In the genomic region with DNA sequence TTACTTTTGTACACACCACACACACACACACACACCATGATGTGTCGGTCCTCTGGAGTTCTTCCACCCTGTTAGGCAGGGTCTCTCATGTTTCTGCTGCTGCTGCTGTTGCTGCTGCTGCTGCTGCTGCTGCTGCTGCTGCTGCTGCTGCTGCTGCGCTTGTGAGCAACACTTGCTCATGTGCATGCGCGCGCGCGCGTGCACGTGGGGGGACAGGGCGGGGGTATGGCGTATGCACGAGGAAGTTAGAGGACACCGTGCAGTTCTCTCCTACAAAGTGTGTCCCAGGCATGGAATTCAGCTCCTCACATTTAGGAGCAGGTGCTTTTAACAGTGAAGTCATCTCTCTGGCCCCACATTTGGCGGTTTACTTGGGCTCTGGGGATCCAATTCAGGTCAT, we compare ENCODE assay signal across 27 mouse cellular contexts. TPM values are rescaled to one million over a fixed set of nuclear protein-coding genes. Genes with fewer than 3 reads are reported as not detected.
DNase-seq lines count a peak whose midpoint lies in the region; ATAC-seq lines count a peak whose summit lies in the region.
"Had no signal": no experiment of that assay in that cellular context is flagged by ENCODE, and none has a peak within 500 bp of the region (broad histone marks: within the 10 kb centered on the region; RNA-seq: fewer than 3 reads in every experiment).

No protein-coding gene starts in this region.

- no peak overlapping the region for H3K4me3 ChIP-seq in heart, embryonic 10.5 days
- no peak overlapping the region for H3K4me3 ChIP-seq in heart, embryonic 11.5 days (ENCODE audit: low read depth, low read length)
- no peak overlapping the region for H3K4me3 ChIP-seq in heart, embryonic 15.5 days
- no peak overlapping the region for H3K4me3 ChIP-seq in midbrain, embryonic 16.5 days (ENCODE audit: low read depth, low read length)
- H3K4me3 ChIP-seq in midbrain, embryonic 10.5 days, result no peak overlapping the region
- no peak overlapping the region for H3K4me3 ChIP-seq in forebrain, embryonic 15.5 days
- H3K4me3 ChIP-seq: forebrain, embryonic 10.5 days; hindbrain, embryonic 13.5 days; intestine, embryonic 15.5 days; kidney, embryonic 15.5 days had no signal

- 82% methylated on average over 14 of the region's 14 CpGs for WGBS in heart, embryonic 10.5 days
- 79% methylated on average over 14 of the region's 14 CpGs for WGBS in heart, embryonic 11.5 days (ENCODE audit: insufficient replicate concordance)
- 76% methylated on average over 14 of the region's 14 CpGs for WGBS in heart, embryonic 15.5 days
- 84% methylated on average over 14 of the region's 14 CpGs for WGBS in midbrain, embryonic 16.5 days
- WGBS in midbrain, embryonic 10.5 days, result 91% methylated on average over 14 of the region's 14 CpGs
- 82% methylated on average over 14 of the region's 14 CpGs for WGBS in forebrain, embryonic 15.5 days

- no peak overlapping the region for H3K9ac ChIP-seq in heart, embryonic 11.5 days (ENCODE audit: low read depth, low read length)
- H3K9ac ChIP-seq in heart, embryonic 15.5 days, result no peak overlapping the region
- no peak overlapping the region for H3K9ac ChIP-seq in midbrain, embryonic 16.5 days (ENCODE audit: low read depth, low read length)
- H3K9ac ChIP-seq in forebrain, embryonic 15.5 days (replicated peaks), result no peak overlapping the region
- H3K9ac ChIP-seq: hindbrain, embryonic 13.5 days; intestine, embryonic 15.5 days; kidney, embryonic 15.5 days had no signal

- H3K9me3 ChIP-seq in heart, embryonic 10.5 days, result no peaks in the 10 kb centered on the region
- H3K9me3 ChIP-seq in heart, embryonic 11.5 days (replicated peaks; ENCODE audit: control insufficient read depth, low read length), result no peaks in the 10 kb centered on the region
- H3K9me3 ChIP-seq in heart, embryonic 15.5 days (replicated peaks), result no peaks in the 10 kb centered on the region
- no peaks in the 10 kb centered on the region for H3K9me3 ChIP-seq in midbrain, embryonic 16.5 days (replicated peaks; ENCODE audit: control insufficient read depth, low read length, poor library complexity, severe bottlenecking)
- H3K9me3 ChIP-seq in midbrain, embryonic 10.5 days (replicated peaks), result no peaks in the 10 kb centered on the region
- H3K9me3 ChIP-seq in forebrain, embryonic 15.5 days, result no peaks in the 10 kb centered on the region
- H3K9me3 ChIP-seq: forebrain, embryonic 10.5 days; hindbrain, embryonic 13.5 days; intestine, embryonic 15.5 days; kidney, embryonic 15.5 days had no signal

- no peaks in the 10 kb centered on the region for H3K36me3 ChIP-seq in heart, embryonic 10.5 days
- H3K36me3 ChIP-seq in heart, embryonic 11.5 days (ENCODE audit: control insufficient read depth, insufficient read depth, low read length), result no peaks in the 10 kb centered on the region
- H3K36me3 ChIP-seq in heart, embryonic 15.5 days, result no peaks in the 10 kb centered on the region
- no peaks in the 10 kb centered on the region for H3K36me3 ChIP-seq in midbrain, embryonic 16.5 days (ENCODE audit: control insufficient read depth, insufficient read depth, low read length)
- H3K36me3 ChIP-seq in midbrain, embryonic 10.5 days, result no peaks in the 10 kb centered on the region
- no peaks in the 10 kb centered on the region for H3K36me3 ChIP-seq in forebrain, embryonic 15.5 days
- H3K36me3 ChIP-seq: forebrain, embryonic 10.5 days; hindbrain, embryonic 13.5 days; intestine, embryonic 15.5 days; kidney, embryonic 15.5 days had no signal

- peak overlapping the region; percentile 90 for H3K27ac ChIP-seq in heart, embryonic 10.5 days
- H3K27ac ChIP-seq in heart, embryonic 11.5 days (ENCODE audit: low read depth, low read length), result no peak overlapping the region
- peak overlapping the region; percentile 75 for H3K27ac ChIP-seq in heart, embryonic 15.5 days
- H3K27ac ChIP-seq in midbrain, embryonic 16.5 days (ENCODE audit: low read length), result no peak overlapping the region
- H3K27ac ChIP-seq in midbrain, embryonic 10.5 days (replicated peaks), result no peak overlapping the region
- H3K27ac ChIP-seq in forebrain, embryonic 15.5 days (replicated peaks), result no peak overlapping the region
- H3K27ac ChIP-seq: forebrain, embryonic 10.5 days; hindbrain, embryonic 13.5 days; intestine, embryonic 15.5 days; kidney, embryonic 15.5 days had no signal

- no peaks in the 10 kb centered on the region for H3K27me3 ChIP-seq in heart, embryonic 10.5 days (ENCODE audit: insufficient read depth, poor library complexity, severe bottlenecking)
- H3K27me3 ChIP-seq in heart, embryonic 11.5 days (ENCODE audit: control insufficient read depth, insufficient read depth, low read length), result no peaks in the 10 kb centered on the region
- no peaks in the 10 kb centered on the region for H3K27me3 ChIP-seq in heart, embryonic 15.5 days
- no peaks in the 10 kb centered on the region for H3K27me3 ChIP-seq in midbrain, embryonic 16.5 days (ENCODE audit: control insufficient read depth, insufficient read depth, low read depth, low read length)
- no peaks in the 10 kb centered on the region for H3K27me3 ChIP-seq in midbrain, embryonic 10.5 days (ENCODE audit: low read depth, poor library complexity, severe bottlenecking)
- no peaks in the 10 kb centered on the region for H3K27me3 ChIP-seq in forebrain, embryonic 15.5 days
- H3K27me3 ChIP-seq: CH12.LX; hindbrain, embryonic 13.5 days; intestine, embryonic 15.5 days; kidney, embryonic 15.5 days had no signal

- DNase-seq in heart, embryonic 10.5 days (ENCODE audit: low spot score), result no peak
- DNase-seq in heart, adult 9 months (ENCODE audit: low spot score in 2 of 2), result no peak
- no peak for DNase-seq in midbrain, embryonic 10.5 days (ENCODE audit: low spot score)
- peak; percentile 66 for DNase-seq in R1 (ENCODE audit: low read depth, low spot score)
- DNase-seq: adrenal gland, postnatal 10 days; adrenal gland, postnatal 36 days; B cell, adult 2 months; cerebellum, adult 18-20 months; cerebellum, adult 9-10 months; cerebellum, postnatal 14 days; gastrocnemius, postnatal 25 days; kidney, adult 11 months; kidney, adult 8-10 months had no signal

- no peak for ATAC-seq in heart, embryonic 11.5 days (replicated peaks; ENCODE audit: insufficient number of reproducible peaks, low FRiP score, low TSS enrichment)
- ATAC-seq in heart, embryonic 15.5 days (replicated peaks; ENCODE audit: insufficient number of reproducible peaks, insufficient read depth, low FRiP score, low read depth), result no peak
- 0 out of 2 replicates have a peak, but pooled peaks have one; percentile 17 for ATAC-seq in midbrain, embryonic 16.5 days
- ATAC-seq in forebrain, embryonic 15.5 days (replicated peaks), result no peak
- ATAC-seq: forebrain, embryonic 14.5 days; hindbrain, embryonic 16.5 days; intestine, embryonic 15.5 days had no signal

- H3K4me2 ChIP-seq in heart, embryonic 11.5 days, result no peak overlapping the region
- no peak overlapping the region for H3K4me2 ChIP-seq in heart, embryonic 15.5 days
- no peak overlapping the region for H3K4me2 ChIP-seq in midbrain, embryonic 16.5 days (ENCODE audit: low read length)
- no peak overlapping the region for H3K4me2 ChIP-seq in forebrain, embryonic 15.5 days (replicated peaks)
- H3K4me2 ChIP-seq: hindbrain, embryonic 13.5 days; intestine, embryonic 15.5 days; kidney, embryonic 15.5 days had no signal

- peaks cover 21% of the 10 kb centered on the region; the same call in 1 of the 2 replicates for H3K4me1 ChIP-seq in heart, embryonic 10.5 days
- H3K4me1 ChIP-seq in heart, embryonic 11.5 days (ENCODE audit: control insufficient read depth, insufficient read depth, low read length), result 0 out of 2 replicates have a peak, but pooled peaks cover 4% of the 10 kb centered on the region
- H3K4me1 ChIP-seq in heart, embryonic 15.5 days (replicated peaks), result peaks cover 17% of the 10 kb centered on the region
- H3K4me1 ChIP-seq in midbrain, embryonic 16.5 days (ENCODE audit: control insufficient read depth, insufficient read depth, low read length), result peaks cover 2% of the 10 kb centered on the region; the same call in 1 of the 2 replicates
- H3K4me1 ChIP-seq in midbrain, embryonic 10.5 days, result peaks cover 8% of the 10 kb centered on the region
- H3K4me1 ChIP-seq in forebrain, embryonic 15.5 days, result 0 out of 2 replicates have a peak, but pooled peaks cover 3% of the 10 kb centered on the region
- H3K4me1 ChIP-seq: intestine, embryonic 15.5 days; kidney, embryonic 15.5 days had no signal

RNA-seq across cellular contexts. Expression of a gene that starts 19.0 kb away (rescaled TPM):
- polyA plus RNA-seq in heart, embryonic 10.5 days (2016; fragmentation: Nextera tagmentation; extraction: Ambion mirVana), result not detected in 2 replicates
- polyA plus RNA-seq in heart, embryonic 11.5 days (2014; fragmentation: Nextera tagmentation; extraction: Ambion mirVana), result not detected in 2 replicates
- not detected in 2 replicates for polyA plus RNA-seq in heart, embryonic 15.5 days (2015; fragmentation: Nextera tagmentation; extraction: Ambion mirVana)
- polyA plus RNA-seq in midbrain, embryonic 16.5 days (2015; fragmentation: Nextera tagmentation; extraction: Ambion mirVana), result not detected in 2 replicates
- polyA plus RNA-seq in midbrain, embryonic 10.5 days (2016; fragmentation: Nextera tagmentation; extraction: Ambion mirVana), result not detected in 2 replicates
- not detected in 2 replicates for polyA plus RNA-seq in forebrain, embryonic 15.5 days (2015; fragmentation: Nextera tagmentation; extraction: Ambion mirVana)
- polyA plus RNA-seq: embryonic facial prominence, embryonic 11.5 days; embryonic facial prominence, embryonic 14.5 days; forebrain, embryonic 10.5 days; forebrain, embryonic 14.5 days; heart, embryonic 14.5 days; hindbrain, embryonic 13.5 days; hindbrain, embryonic 16.5 days; intestine, embryonic 15.5 days; kidney, embryonic 15.5 days had no signal

RNA-seq across cellular contexts. Expression of a gene that starts 38.1 kb away (rescaled TPM):
- polyA plus RNA-seq in heart, embryonic 10.5 days (2016; fragmentation: Nextera tagmentation; extraction: Ambion mirVana), result 20.3 and 20.7 TPM in 2 replicates
- polyA plus RNA-seq in heart, embryonic 11.5 days (2014; fragmentation: Nextera tagmentation; extraction: Ambion mirVana), result 19.5 and 20.1 TPM in 2 replicates
- 13.2 and 13.5 TPM in 2 replicates for polyA plus RNA-seq in heart, embryonic 15.5 days (2015; fragmentation: Nextera tagmentation; extraction: Ambion mirVana)
- polyA plus RNA-seq in midbrain, embryonic 16.5 days (2015; fragmentation: Nextera tagmentation; extraction: Ambion mirVana), result 6.1 and 8.1 TPM in 2 replicates
- 31.2 and 31.7 TPM in 2 replicates for polyA plus RNA-seq in midbrain, embryonic 10.5 days (2016; fragmentation: Nextera tagmentation; extraction: Ambion mirVana)
- polyA plus RNA-seq in forebrain, embryonic 15.5 days (2015; fragmentation: Nextera tagmentation; extraction: Ambion mirVana), result 10.6 and 14.0 TPM in 2 replicates

Comparison
In these comparisons a context has a peak if more than half of its experiments do, and no peak if none do; other contexts are left out.
1. H3K27ac ChIP-seq: peak in heart, embryonic 10.5 days (single experiment) and heart, embryonic 15.5 days (single experiment); none in heart, embryonic 11.5 days (single experiment), midbrain, embryonic 16.5 days (single experiment), midbrain, embryonic 10.5 days (single experiment) and forebrain, embryonic 15.5 days (single experiment).